Mouse (Mus musculus): ENCODE measurements around the gene Dclk1. TPM values are rescaled to one million over a fixed set of nuclear protein-coding genes. Genes with fewer than 3 reads are reported as not detected.

Gene Dclk1
- polyA plus RNA-seq, 1 experiment from 2014 or later: 75.0 TPM

- 43% methylated on average over 1 of the region's 1 CpGs for WGBS
- no peak for DNase-seq (ENCODE audit: low spot score)
Measured at GRCm38 (mm10) chr3:55324029-55324428, 81.9 kb downstream of the Dclk1 start.

DNA sequence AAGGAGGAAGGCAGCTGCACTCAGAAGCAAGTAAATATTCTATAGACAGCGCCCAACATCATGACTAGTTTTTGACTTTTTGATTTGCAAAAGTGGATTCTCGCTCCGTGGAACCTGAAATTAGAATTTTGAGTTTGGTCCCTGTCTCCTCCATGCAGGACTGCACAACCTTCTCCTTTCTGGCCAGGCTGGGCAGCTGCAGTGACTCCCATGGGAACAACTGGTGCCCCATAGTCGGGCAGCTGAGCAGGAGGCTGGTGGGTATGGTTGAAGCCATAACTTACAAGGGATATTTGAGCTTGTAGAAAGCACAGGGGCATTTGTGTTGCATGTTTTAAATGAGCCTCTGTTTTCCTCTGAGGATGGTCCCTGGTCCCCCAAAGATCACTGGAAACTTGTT, 88.3 kb downstream of the Dclk1 start:
- H3K4me1 ChIP-seq (ENCODE audit: control insufficient read depth, insufficient read depth, low read length): no peaks in the 10 kb centered on the region
- DNase-seq (ENCODE audit: low spot score) (no peak), ATAC-seq (ENCODE audit: low read depth) (no peak)
- no peak overlapping the region for H3K27ac ChIP-seq (replicated peaks; ENCODE audit: low read depth, low read length)
- H3K4me3 ChIP-seq (ENCODE audit: low read depth, low read length): no peak overlapping the region
- H3K36me3 ChIP-seq (ENCODE audit: control insufficient read depth, insufficient read depth, low read length): no peaks in the 10 kb centered on the region; the same call in 1 of the 2 replicates
- WGBS: 91% methylated on average over 4 of the region's 4 CpGs
- H3K27me3 ChIP-seq (replicated peaks; ENCODE audit: control insufficient read depth, insufficient read depth, low read length): no peaks in the 10 kb centered on the region
- peaks cover 7% of the 10 kb centered on the region; the same call in 1 of the 2 replicates for H3K9me3 ChIP-seq (ENCODE audit: control insufficient read depth, low read length)
- no peak overlapping the region for H3K4me2 ChIP-seq (ENCODE audit: low read depth, low read length)
- no peak overlapping the region for H3K9ac ChIP-seq (ENCODE audit: low read depth, low read length)

More at GRCm38 (mm10) chr3:55324029-55324428, 81.9 kb downstream of the Dclk1 start:
- Histone ChIP-seq H3K9me3 (ENCODE audit: control insufficient read depth, low read length) (peaks cover 3% of the 10 kb centered on the region; the same call in 1 of the 2 replicates), H3K36me3 (ENCODE audit: control insufficient read depth, insufficient read depth, low read length) (no peaks in the 10 kb centered on the region), H3K27ac (replicated peaks; ENCODE audit: low read depth, low read length) (no peak overlapping the region), H3K27me3 (replicated peaks; ENCODE audit: control insufficient read depth, insufficient read depth, low read length) (no peaks in the 10 kb centered on the region), H3K4me3 (ENCODE audit: low read depth, low read length) (no peak overlapping the region), H3K9ac (ENCODE audit: low read depth, low read length) (no peak overlapping the region), H3K4me1 (ENCODE audit: control insufficient read depth, insufficient read depth, low read length) (no peaks in the 10 kb centered on the region), H3K4me2 (ENCODE audit: low read depth, low read length) (no peak overlapping the region)
- no peak for ATAC-seq (ENCODE audit: low read depth)

DNA sequence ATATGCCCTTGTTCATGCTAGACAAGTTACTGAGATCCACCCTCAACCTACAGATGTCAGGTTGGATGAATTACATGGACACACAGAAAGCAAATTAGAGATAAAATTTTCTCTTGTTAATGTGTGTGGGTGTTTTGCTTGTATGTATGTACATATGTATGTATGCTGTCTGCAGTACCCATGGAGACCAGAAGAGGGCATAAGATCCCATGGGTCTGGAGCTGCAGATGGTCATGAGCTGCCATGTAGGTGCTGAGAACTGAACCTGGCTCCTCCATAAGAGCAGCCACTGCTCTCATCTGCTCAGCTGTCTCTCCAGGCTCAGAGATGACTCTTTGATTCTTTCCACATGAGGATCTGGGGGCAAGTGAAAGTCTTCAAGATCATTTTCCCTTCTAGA, 89.5 kb downstream of the Dclk1 start:
- Histone ChIP-seq H3K9me3 (ENCODE audit: control insufficient read depth, low read length) (peaks cover 4% of the 10 kb centered on the region; the same call in 1 of the 2 replicates), H3K36me3 (ENCODE audit: control insufficient read depth, insufficient read depth, low read length) (no peaks in the 10 kb centered on the region; the same call in 1 of the 2 replicates), H3K9ac (ENCODE audit: low read depth, low read length) (no peak overlapping the region), H3K27ac (replicated peaks; ENCODE audit: low read depth, low read length) (no peak overlapping the region), H3K4me2 (ENCODE audit: low read depth, low read length) (no peak overlapping the region), H3K4me3 (ENCODE audit: low read depth, low read length) (no peak overlapping the region), H3K27me3 (replicated peaks; ENCODE audit: control insufficient read depth, insufficient read depth, low read length) (no peaks in the 10 kb centered on the region), H3K4me1 (ENCODE audit: control insufficient read depth, insufficient read depth, low read length) (no peaks in the 10 kb centered on the region)
- no peak for DNase-seq (ENCODE audit: low spot score)
- no peak for ATAC-seq (ENCODE audit: low read depth)

DNA sequence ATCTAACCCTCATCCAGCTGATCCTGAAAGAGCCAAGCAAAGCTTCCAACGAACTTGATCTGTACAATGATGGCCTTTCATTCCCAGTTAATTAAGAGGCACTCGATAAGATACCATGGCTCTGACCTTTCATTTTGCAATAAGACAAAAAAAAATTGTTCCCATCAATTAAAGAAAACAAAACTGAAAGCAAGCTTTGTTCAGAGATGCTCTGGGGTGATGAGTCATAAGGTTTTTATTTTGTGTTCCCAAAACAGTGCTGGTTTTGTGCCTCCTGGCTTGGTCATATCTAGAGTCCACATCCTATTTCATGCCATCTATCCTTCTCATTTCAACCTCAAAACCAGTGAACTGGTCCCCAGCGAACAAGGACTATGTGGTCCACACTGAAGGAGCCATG, 91.3 kb downstream of the Dclk1 start:
- Histone ChIP-seq H3K4me1 (ENCODE audit: control insufficient read depth, insufficient read depth, low read length) (no peaks in the 10 kb centered on the region), H3K4me2 (ENCODE audit: low read depth, low read length) (no peak overlapping the region), H3K9ac (ENCODE audit: low read depth, low read length) (no peak overlapping the region), H3K27ac (replicated peaks; ENCODE audit: low read depth, low read length) (no peak overlapping the region), H3K9me3 (ENCODE audit: control insufficient read depth, low read length) (peaks cover 4% of the 10 kb centered on the region; the same call in 1 of the 2 replicates), H3K27me3 (replicated peaks; ENCODE audit: control insufficient read depth, insufficient read depth, low read length) (no peaks in the 10 kb centered on the region), H3K36me3 (ENCODE audit: control insufficient read depth, insufficient read depth, low read length) (no peaks in the 10 kb centered on the region; the same call in 1 of the 2 replicates), H3K4me3 (ENCODE audit: low read depth, low read length) (no peak overlapping the region)
- no peak for ATAC-seq (ENCODE audit: low read depth)
- DNase-seq (ENCODE audit: low spot score): no peak
- 70% methylated on average over 3 of the region's 3 CpGs for WGBS

DNA sequence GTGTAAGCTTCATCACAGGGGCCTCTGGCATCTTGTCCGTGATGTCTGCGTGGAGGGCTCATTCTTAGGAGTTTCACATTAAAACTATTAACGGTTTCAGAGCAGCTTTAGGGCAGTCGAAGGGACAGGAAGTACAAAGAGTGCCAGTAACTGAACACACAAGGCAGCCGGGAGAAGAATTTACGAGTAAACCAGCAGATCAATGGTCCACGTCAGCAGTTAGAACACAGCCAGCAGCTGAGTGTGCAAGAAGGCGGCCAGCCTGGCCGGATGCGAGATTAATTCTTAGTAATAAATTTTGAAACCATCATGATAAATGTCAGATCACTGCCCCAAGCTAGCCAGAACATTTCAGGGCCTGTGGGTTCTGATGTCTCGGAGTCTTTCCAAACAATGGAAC, 94.7 kb downstream of the Dclk1 start:
- peaks cover under 1% of the 10 kb centered on the region; the same call in 1 of the 2 replicates for H3K9me3 ChIP-seq (ENCODE audit: control insufficient read depth, low read length)
- H3K27ac ChIP-seq (replicated peaks; ENCODE audit: low read depth, low read length): no peak overlapping the region
- H3K4me2 ChIP-seq (ENCODE audit: low read depth, low read length): no peak overlapping the region
- no peak for ATAC-seq (ENCODE audit: low read depth)
- H3K36me3 ChIP-seq (ENCODE audit: control insufficient read depth, insufficient read depth, low read length): no peaks in the 10 kb centered on the region
- H3K9ac ChIP-seq (ENCODE audit: low read depth, low read length): no peak overlapping the region
- H3K4me1 ChIP-seq (ENCODE audit: control insufficient read depth, insufficient read depth, low read length): no peaks in the 10 kb centered on the region
- DNase-seq (ENCODE audit: low spot score): no peak
- H3K27me3 ChIP-seq (replicated peaks; ENCODE audit: control insufficient read depth, insufficient read depth, low read length): no peaks in the 10 kb centered on the region
- 87% methylated on average over 11 of the region's 11 CpGs for WGBS
- no peak overlapping the region for H3K4me3 ChIP-seq (ENCODE audit: low read depth, low read length)

DNA sequence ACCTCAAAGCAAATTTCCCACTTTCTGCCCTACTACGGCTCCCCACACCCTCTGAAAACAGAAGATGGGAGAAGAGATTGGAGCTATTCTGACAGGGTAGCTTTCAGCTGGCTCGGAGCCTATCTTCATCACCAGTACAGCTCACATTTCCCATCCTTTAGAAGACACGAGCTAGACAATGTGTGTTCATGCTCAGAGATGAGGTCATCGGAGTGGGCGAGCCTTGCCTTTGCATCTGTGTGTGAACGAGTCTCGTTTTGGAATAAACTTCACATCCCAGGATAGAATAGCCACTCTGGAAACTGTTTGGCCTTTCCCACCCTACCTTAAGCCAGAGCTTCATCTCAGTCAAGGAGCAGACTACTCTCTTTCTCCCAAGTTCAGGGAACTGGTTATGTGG, 95.5 kb downstream of the Dclk1 start:
- Histone ChIP-seq H3K4me3 (ENCODE audit: low read depth, low read length) (no peak overlapping the region), H3K27me3 (replicated peaks; ENCODE audit: control insufficient read depth, insufficient read depth, low read length) (no peaks in the 10 kb centered on the region), H3K9me3 (ENCODE audit: control insufficient read depth, low read length) (no peaks in the 10 kb centered on the region), H3K27ac (replicated peaks; ENCODE audit: low read depth, low read length) (no peak overlapping the region), H3K4me2 (ENCODE audit: low read depth, low read length) (no peak overlapping the region), H3K9ac (ENCODE audit: low read depth, low read length) (no peak overlapping the region), H3K4me1 (ENCODE audit: control insufficient read depth, insufficient read depth, low read length) (no peaks in the 10 kb centered on the region), H3K36me3 (ENCODE audit: control insufficient read depth, insufficient read depth, low read length) (no peaks in the 10 kb centered on the region)
- DNase-seq (ENCODE audit: low spot score) (no peak), ATAC-seq (ENCODE audit: low read depth) (no peak)
- 83% methylated on average over 7 of the region's 7 CpGs for WGBS

- no peak for DNase-seq (ENCODE audit: low spot score)
- no peak overlapping the region for H3K9ac ChIP-seq (ENCODE audit: low read depth, low read length)
- WGBS: 85% methylated on average over 4 of the region's 4 CpGs
Measured at GRCm38 (mm10) chr3:55342445-55342844, 100.3 kb downstream of the Dclk1 start.

DNA sequence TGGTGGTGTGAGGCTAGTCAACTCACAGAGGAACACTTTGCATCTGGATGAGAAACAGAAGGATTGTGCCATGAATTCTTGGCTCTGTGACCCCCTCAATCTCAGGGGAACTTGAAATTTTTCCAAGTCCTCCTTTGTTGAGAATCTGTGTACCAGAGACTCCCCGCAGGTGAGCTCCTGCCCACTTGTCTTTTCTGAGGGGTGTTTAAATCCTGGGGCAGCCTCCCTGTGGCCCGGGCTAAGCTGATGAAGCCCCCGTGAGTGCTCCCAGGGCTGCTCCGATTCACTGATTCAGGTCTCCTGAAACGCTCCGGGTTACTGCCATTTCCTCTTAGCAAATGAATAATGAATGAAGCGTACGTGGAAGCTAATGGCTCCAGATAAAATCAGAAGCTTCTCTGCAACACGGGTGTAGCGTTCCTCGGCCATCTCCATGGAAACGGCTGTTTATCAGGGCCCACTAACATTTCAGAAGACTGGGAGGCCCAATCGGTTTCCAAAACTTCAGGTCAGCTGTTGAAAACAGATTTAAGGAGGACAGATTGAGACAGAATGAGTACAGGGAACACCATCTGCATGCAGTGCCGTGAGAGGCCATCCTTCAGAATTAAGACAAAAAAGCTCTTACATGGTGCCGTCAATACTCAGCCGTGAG, 105.3 kb downstream of the Dclk1 start:
- Histone ChIP-seq H3K9me3 (ENCODE audit: control insufficient read depth, low read length) (no peaks in the 10 kb centered on the region), H3K9ac (ENCODE audit: low read depth, low read length) (no peak overlapping the region), H3K36me3 (ENCODE audit: control insufficient read depth, insufficient read depth, low read length) (no peaks in the 10 kb centered on the region), H3K27me3 (replicated peaks; ENCODE audit: control insufficient read depth, insufficient read depth, low read length) (no peaks in the 10 kb centered on the region), H3K4me3 (ENCODE audit: low read depth, low read length) (no peak overlapping the region), H3K4me1 (ENCODE audit: control insufficient read depth, insufficient read depth, low read length) (peaks cover 9% of the 10 kb centered on the region), H3K27ac (replicated peaks; ENCODE audit: low read depth, low read length) (0 out of 2 replicates have a peak overlapping the region, but pooled peaks have one; percentile 22), H3K4me2 (ENCODE audit: low read depth, low read length) (peak overlapping the region; percentile 29)
- ATAC-seq (ENCODE audit: low read depth) (no peak; the same call in 1 of the 2 replicates), DNase-seq (ENCODE audit: low spot score) (peak; percentile 42)
- WGBS: 24% methylated on average over 16 of the region's 16 CpGs

More at GRCm38 (mm10) chr3:55342445-55342844, 100.3 kb downstream of the Dclk1 start:
- Histone ChIP-seq H3K4me2 (ENCODE audit: low read depth, low read length) (no peak overlapping the region), H3K9me3 (ENCODE audit: control insufficient read depth, low read length) (no peaks in the 10 kb centered on the region), H3K27ac (replicated peaks; ENCODE audit: low read depth, low read length) (no peak overlapping the region), H3K4me1 (ENCODE audit: control insufficient read depth, insufficient read depth, low read length) (peaks cover 4% of the 10 kb centered on the region), H3K36me3 (ENCODE audit: control insufficient read depth, insufficient read depth, low read length) (no peaks in the 10 kb centered on the region), H3K27me3 (replicated peaks; ENCODE audit: control insufficient read depth, insufficient read depth, low read length) (no peaks in the 10 kb centered on the region), H3K4me3 (ENCODE audit: low read depth, low read length) (no peak overlapping the region)
- ATAC-seq (ENCODE audit: low read depth): no peak

GRCm38 (mm10) chr3:55348026-55348390, 105.8 kb downstream of the Dclk1 start:
- 84% methylated on average over 5 of the region's 5 CpGs for WGBS
- DNase-seq (ENCODE audit: low spot score) (no peak), ATAC-seq (ENCODE audit: low read depth) (no peak)
- no peak overlapping the region for H3K9ac ChIP-seq (ENCODE audit: low read depth, low read length)
- peaks cover 9% of the 10 kb centered on the region for H3K4me1 ChIP-seq (ENCODE audit: control insufficient read depth, insufficient read depth, low read length)
- H3K27ac ChIP-seq (replicated peaks; ENCODE audit: low read depth, low read length): no peak overlapping the region
- H3K9me3 ChIP-seq (ENCODE audit: control insufficient read depth, low read length): no peaks in the 10 kb centered on the region
- no peaks in the 10 kb centered on the region for H3K36me3 ChIP-seq (ENCODE audit: control insufficient read depth, insufficient read depth, low read length)
- no peaks in the 10 kb centered on the region for H3K27me3 ChIP-seq (replicated peaks; ENCODE audit: control insufficient read depth, insufficient read depth, low read length)
- H3K4me2 ChIP-seq (ENCODE audit: low read depth, low read length): no peak overlapping the region
- no peak overlapping the region for H3K4me3 ChIP-seq (ENCODE audit: low read depth, low read length)

Measured in embryonic facial prominence, embryonic 14.5 days (tissue).